Mouse (Mus musculus) lung, adult 2 months (tissue): ENCODE results near the gene Mfsd4b3.

Experiments used
- CTCF ChIP-seq: fragments of 200-500 bp; IDR thresholded peaks from 2 replicates; pipeline ENCODE4 v1.5.1; 2011; ENCODE audit warnings: mild to moderate bottlenecking, low read length, control low read depth; ENCODE audit not compliant: insufficient read depth
- POLR2A ChIP-seq: fragments of 200-500 bp; IDR thresholded peaks from 2 replicates; pipeline ENCODE4 v1.6.1; 2011; ENCODE audit warnings: low read depth, mild to moderate bottlenecking, control low read depth, low read length, borderline replicate concordance; ENCODE audit errors: extremely low read depth

GRCm38 (mm10) chr10:40007953-40008352 lies 48.0 kb upstream of the Mfsd4b3 start:
- no peak for TF ChIP-seq CTCF
- TF ChIP-seq POLR2A: no peak
